Comparison of ENCODE assay signal across 12 mouse cellular contexts in the genomic region with DNA sequence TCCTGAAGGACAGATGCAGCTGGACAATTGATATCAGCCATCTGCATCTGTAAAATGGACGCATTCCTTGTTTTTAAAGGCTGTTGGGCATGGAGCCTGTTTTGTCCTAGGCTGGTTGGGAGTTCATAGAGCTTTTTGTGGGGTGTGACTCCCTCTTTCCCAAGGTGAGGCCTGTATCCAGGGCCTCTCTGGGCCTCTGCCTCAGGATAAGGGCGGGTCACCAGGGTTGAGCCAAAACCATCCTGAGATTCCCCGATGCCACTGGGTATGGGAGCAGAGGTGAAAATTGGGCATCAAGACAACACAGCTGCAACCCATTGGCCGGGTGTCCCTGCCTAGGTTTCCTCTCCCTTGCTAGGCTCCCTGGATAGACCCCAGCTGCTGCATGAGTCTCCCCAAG. TPM values are rescaled to one million over a fixed set of nuclear protein-coding genes. Genes with fewer than 3 reads are reported as not detected.
DNase-seq lines count a peak whose midpoint lies in the region; ATAC-seq and TF ChIP-seq lines count a peak whose summit lies in the region.
"Had no signal": no experiment of that assay in that cellular context is flagged by ENCODE, and none has a peak within 500 bp of the region (broad histone marks: within the 10 kb centered on the region; RNA-seq: fewer than 3 reads in every experiment).

No protein-coding gene starts in this region.

- H3K4me3 ChIP-seq in gastrocnemius, adult 2 months: peak overlapping the region; percentile 40
- no peak overlapping the region for H3K4me3 ChIP-seq in kidney, adult 2 months (ENCODE audit: insufficient read depth, low read depth, low read length)
- H3K4me3 ChIP-seq in hindbrain, embryonic 12.5 days: no peak overlapping the region
- no peak overlapping the region for H3K4me3 ChIP-seq in limb, embryonic 15.5 days
- H3K4me3 ChIP-seq: midbrain, embryonic 13.5 days had no signal

- no peak overlapping the region for H3K4me2 ChIP-seq in hindbrain, embryonic 12.5 days (replicated peaks)
- 0 out of 2 replicates have a peak overlapping the region, but pooled peaks have one; percentile 15 for H3K4me2 ChIP-seq in limb, embryonic 15.5 days
- H3K4me2 ChIP-seq: midbrain, embryonic 13.5 days had no signal

- DNase-seq in gastrocnemius, adult 2 months: peak; percentile 15
- DNase-seq in gastrocnemius, adult 8-10 months (ENCODE audit: low spot score in 2 of 2): no peak
- peak; percentile 13 for DNase-seq in kidney, postnatal 10 days
- DNase-seq in kidney, adult 2 months: no peak
- no peak for DNase-seq in spleen, postnatal 4 days (ENCODE audit: low spot score in 2 of 2)
- DNase-seq: adrenal gland, postnatal 25 days; gastrocnemius, postnatal 25 days had no signal

- H3K4me1 ChIP-seq in kidney, adult 2 months (ENCODE audit: control insufficient read depth, insufficient read depth, low read length): peaks cover 71% of the 10 kb centered on the region
- H3K4me1 ChIP-seq in hindbrain, embryonic 12.5 days: peaks cover 73% of the 10 kb centered on the region
- peaks cover 84% of the 10 kb centered on the region for H3K4me1 ChIP-seq in limb, embryonic 15.5 days

- TF ChIP-seq POLR2A in kidney, adult 2 months (IDR thresholded peaks at IDR 0.05; ENCODE audit: low read depth, low read length): no peak

- H3K9me3 ChIP-seq in hindbrain, embryonic 12.5 days (replicated peaks): no peaks in the 10 kb centered on the region
- no peaks in the 10 kb centered on the region for H3K9me3 ChIP-seq in limb, embryonic 15.5 days
- H3K9me3 ChIP-seq: midbrain, embryonic 13.5 days had no signal

- no peaks in the 10 kb centered on the region for H3K36me3 ChIP-seq in kidney, adult 2 months (ENCODE audit: control insufficient read depth, insufficient read depth, low read length)
- no peaks in the 10 kb centered on the region for H3K36me3 ChIP-seq in hindbrain, embryonic 12.5 days
- no peaks in the 10 kb centered on the region for H3K36me3 ChIP-seq in limb, embryonic 15.5 days
- H3K36me3 ChIP-seq: G1E; midbrain, embryonic 13.5 days had no signal

- H3K9ac ChIP-seq in hindbrain, embryonic 12.5 days: no peak overlapping the region
- H3K9ac ChIP-seq in limb, embryonic 15.5 days: 0 out of 2 replicates have a peak overlapping the region, but pooled peaks have one; percentile 10
- H3K9ac ChIP-seq: midbrain, embryonic 13.5 days had no signal

- intact Hi-C loops in gastrocnemius, adult 2 months (cut with DNase I): no loop called here

- TF ChIP-seq CTCF in gastrocnemius, adult 2 months (IDR thresholded peaks at IDR 0.05): no peak
- no peak for TF ChIP-seq CTCF in kidney, adult 2 months (conservative IDR thresholded peaks at IDR 0.05; ENCODE audit: insufficient read depth, insufficient read length, low read depth, low read length)

- 64% methylated on average over 4 of the region's 4 CpGs for WGBS in kidney, adult 2 months
- whole genome bisulfite sequencing in hindbrain, embryonic 12.5 days: 82% methylated on average over 4 of the region's 4 CpGs
- 69% methylated on average over 4 of the region's 4 CpGs for WGBS in limb, embryonic 15.5 days

- H3K27me3 ChIP-seq in kidney, adult 2 months (replicated peaks; ENCODE audit: control insufficient read depth, insufficient read depth, low read length): no peaks in the 10 kb centered on the region
- H3K27me3 ChIP-seq in hindbrain, embryonic 12.5 days: no peaks in the 10 kb centered on the region
- no peaks in the 10 kb centered on the region for H3K27me3 ChIP-seq in limb, embryonic 15.5 days

- H3K27ac ChIP-seq in gastrocnemius, adult 2 months: peak overlapping the region; percentile 97
- no peak overlapping the region for H3K27ac ChIP-seq in kidney, adult 2 months (ENCODE audit: insufficient read depth, low read depth, low read length)
- peak overlapping the region; percentile 42 for H3K27ac ChIP-seq in hindbrain, embryonic 12.5 days
- H3K27ac ChIP-seq in limb, embryonic 15.5 days: peak overlapping the region; percentile 79
- H3K27ac ChIP-seq: midbrain, embryonic 13.5 days had no signal

- ATAC-seq in hindbrain, embryonic 12.5 days (ENCODE audit: low FRiP score): no peak
- ATAC-seq in limb, embryonic 15.5 days (ENCODE audit: insufficient number of reproducible peaks, low FRiP score, low TSS enrichment, low read depth): no peak
- ATAC-seq in megakaryocyte, adult 5-6 weeks (ENCODE audit: poor library complexity, severe bottlenecking): no peak
- ATAC-seq: midbrain, embryonic 13.5 days had no signal

RNA-seq across cellular contexts. Expression of gene Rxra, which starts 5.2 kb away (rescaled TPM):
- 100 to 1,000 TPM; 118 to 120 TPM for total RNA-seq in gastrocnemius, adult 2 months (2021)
- 100 to 1,000 TPM; 127 to 155 (median 141) TPM for total RNA-seq in gastrocnemius, adult 8-10 months (2022)
- polyA plus RNA-seq in kidney, adult 2 months (2012; rRNA removed): 94.8 and 107 TPM in 2 replicates
- 11.1 and 11.2 TPM in 2 replicates for polyA plus RNA-seq in hindbrain, embryonic 12.5 days (2016; fragmentation: Nextera tagmentation; extraction: Ambion mirVana)
- 19.4 and 19.7 TPM in 2 replicates for polyA plus RNA-seq in limb, embryonic 15.5 days (2015; fragmentation: Nextera tagmentation; extraction: Ambion mirVana)
- 15.4 and 16.1 TPM in 2 replicates for total RNA-seq in megakaryocyte, adult 5-6 weeks (2015)
- total RNA-seq in megakaryocyte, adult 5-6 weeks (2017): 16.8 and 17.0 TPM in 2 replicates
- polyA plus RNA-seq: G1E had no signal

Comparison
In these comparisons a context has a peak if more than half of its experiments do, and no peak if none do; other contexts are left out.
1. DNase-seq: peak in gastrocnemius, adult 2 months (single experiment) and kidney, postnatal 10 days (single experiment); none in gastrocnemius, adult 8-10 months (0 of 2), kidney, adult 2 months (single experiment) and spleen, postnatal 4 days (0 of 2).
2. RNA of gene Rxra, which starts 5.2 kb away (total RNA-seq): 127 to 155 TPM in gastrocnemius, adult 8-10 months and 118 to 120 TPM in gastrocnemius, adult 2 months; 15.4 to 17.0 TPM in megakaryocyte, adult 5-6 weeks; every median in the first group is over 4 times any median in the second.